Comparison of ENCODE assay signal across 14 mouse cellular contexts in genomic region chr13:37451021-37451420, GRCm38 (mm10).
DNase-seq lines count a peak whose midpoint lies in the region; ATAC-seq and TF ChIP-seq lines count a peak whose summit lies in the region.
"Had no signal": no experiment of that assay in that cellular context is flagged by ENCODE, and none has a peak within 500 bp of the region (broad histone marks: within the 10 kb centered on the region; RNA-seq: fewer than 3 reads in every experiment).

No protein-coding gene starts in this region.

- no peak overlapping the region for H3K4me2 ChIP-seq in intestine, embryonic 16.5 days (ENCODE audit: low read depth, low read length)
- H3K4me2 ChIP-seq in intestine, postnatal 0 days (replicated peaks; ENCODE audit: low read depth), result no peak overlapping the region
- H3K4me2 ChIP-seq in limb, embryonic 15.5 days, result no peak overlapping the region
- no peak overlapping the region for H3K4me2 ChIP-seq in stomach, embryonic 14.5 days (replicated peaks; ENCODE audit: low read depth, low read length)
- no peak overlapping the region for H3K4me2 ChIP-seq in stomach, postnatal 0 days (replicated peaks; ENCODE audit: low read depth)
- H3K4me2 ChIP-seq: neural tube, embryonic 15.5 days had no signal

- H3K9me3 ChIP-seq in intestine, embryonic 16.5 days (ENCODE audit: control insufficient read depth, low read length), result no peaks in the 10 kb centered on the region
- H3K9me3 ChIP-seq in intestine, postnatal 0 days (ENCODE audit: control insufficient read depth), result no peaks in the 10 kb centered on the region
- no peaks in the 10 kb centered on the region for H3K9me3 ChIP-seq in limb, embryonic 15.5 days
- H3K9me3 ChIP-seq in limb, embryonic 10.5 days (replicated peaks), result no peaks in the 10 kb centered on the region
- H3K9me3 ChIP-seq in stomach, embryonic 14.5 days (ENCODE audit: control insufficient read depth, low read depth, low read length), result no peaks in the 10 kb centered on the region
- no peaks in the 10 kb centered on the region for H3K9me3 ChIP-seq in stomach, postnatal 0 days (ENCODE audit: control insufficient read depth, low read length)

- TF ChIP-seq CTCF in gastrocnemius, adult 2 months (IDR thresholded peaks at IDR 0.05), result no peak
- no peak for TF ChIP-seq CTCF in intestine, postnatal 0 days (IDR thresholded peaks at IDR 0.05; ENCODE audit: low read depth)
- no peak for TF ChIP-seq CTCF in stomach, postnatal 0 days (IDR thresholded peaks at IDR 0.05; ENCODE audit: low read depth)

- H3K27ac ChIP-seq in gastrocnemius, adult 2 months, result peak overlapping the region; percentile 84
- peak overlapping the region; percentile 89 for H3K27ac ChIP-seq in intestine, embryonic 16.5 days (ENCODE audit: low read length)
- H3K27ac ChIP-seq in intestine, postnatal 0 days (ENCODE audit: low read depth, low read length), result no peak overlapping the region
- 0 out of 2 replicates have a peak overlapping the region, but pooled peaks have one; percentile 9 for H3K27ac ChIP-seq in limb, embryonic 15.5 days
- no peak overlapping the region for H3K27ac ChIP-seq in limb, embryonic 10.5 days
- peak overlapping the region; percentile 90; the same call in 1 of the 2 replicates for H3K27ac ChIP-seq in stomach, embryonic 14.5 days (ENCODE audit: low read length)
- H3K27ac ChIP-seq in stomach, postnatal 0 days (replicated peaks), result no peak overlapping the region
- H3K27ac ChIP-seq: liver, embryonic 14.5 days; neural tube, embryonic 15.5 days had no signal

- no peak overlapping the region for H3K9ac ChIP-seq in intestine, embryonic 16.5 days (ENCODE audit: low read depth, low read length)
- H3K9ac ChIP-seq in intestine, postnatal 0 days (ENCODE audit: low read depth, low read length), result no peak overlapping the region
- H3K9ac ChIP-seq in limb, embryonic 15.5 days, result no peak overlapping the region
- no peak overlapping the region for H3K9ac ChIP-seq in stomach, embryonic 14.5 days (replicated peaks; ENCODE audit: low read depth, low read length)
- H3K9ac ChIP-seq in stomach, postnatal 0 days (ENCODE audit: low read length), result no peak overlapping the region
- H3K9ac ChIP-seq: liver, embryonic 14.5 days; neural tube, embryonic 15.5 days had no signal

- 82% methylated on average over 5 of the region's 5 CpGs for WGBS in intestine, embryonic 16.5 days
- WGBS in intestine, postnatal 0 days, result 76% methylated on average over 5 of the region's 5 CpGs
- WGBS in limb, embryonic 15.5 days, result 86% methylated on average over 5 of the region's 5 CpGs
- WGBS in limb, embryonic 10.5 days, result 87% methylated on average over 5 of the region's 5 CpGs
- WGBS in stomach, embryonic 14.5 days, result 92% methylated on average over 5 of the region's 5 CpGs
- WGBS in stomach, postnatal 0 days, result 84% methylated on average over 5 of the region's 5 CpGs

- H3K4me3 ChIP-seq in gastrocnemius, adult 2 months, result no peak overlapping the region
- no peak overlapping the region for H3K4me3 ChIP-seq in intestine, embryonic 16.5 days (ENCODE audit: low read length)
- H3K4me3 ChIP-seq in intestine, postnatal 0 days (ENCODE audit: low read depth, low read length), result no peak overlapping the region
- no peak overlapping the region for H3K4me3 ChIP-seq in limb, embryonic 15.5 days
- H3K4me3 ChIP-seq in limb, embryonic 10.5 days, result no peak overlapping the region
- H3K4me3 ChIP-seq in stomach, embryonic 14.5 days (ENCODE audit: low read depth, low read length), result no peak overlapping the region
- no peak overlapping the region for H3K4me3 ChIP-seq in stomach, postnatal 0 days (ENCODE audit: low read depth, low read length)
- H3K4me3 ChIP-seq: myocyte; neural tube, embryonic 15.5 days had no signal

- no peak for DNase-seq in gastrocnemius, adult 2 months
- no peak for DNase-seq in gastrocnemius, postnatal 25 days
- no peak for DNase-seq in limb, embryonic 10.5 days (ENCODE audit: low spot score)
- DNase-seq in stomach, postnatal 0 days (ENCODE audit: low spot score), result no peak
- DNase-seq: cerebellum, adult 9-11 months; midbrain, embryonic 14.5 days had no signal

- H3K4me1 ChIP-seq in intestine, embryonic 16.5 days (ENCODE audit: control insufficient read depth, insufficient read depth, low read length), result peaks cover 38% of the 10 kb centered on the region
- H3K4me1 ChIP-seq in intestine, postnatal 0 days (replicated peaks; ENCODE audit: control insufficient read depth, insufficient read depth, low read length), result 0 out of 2 replicates have a peak, but pooled peaks cover 5% of the 10 kb centered on the region
- H3K4me1 ChIP-seq in limb, embryonic 15.5 days, result peaks cover 31% of the 10 kb centered on the region
- peaks cover 29% of the 10 kb centered on the region for H3K4me1 ChIP-seq in limb, embryonic 10.5 days
- H3K4me1 ChIP-seq in stomach, embryonic 14.5 days (ENCODE audit: control insufficient read depth, insufficient read depth, low read length), result peaks cover 28% of the 10 kb centered on the region
- peaks cover 6% of the 10 kb centered on the region; the same call in 1 of the 2 replicates for H3K4me1 ChIP-seq in stomach, postnatal 0 days (replicated peaks; ENCODE audit: control insufficient read depth, insufficient read depth)

- ATAC-seq in intestine, embryonic 16.5 days, result no peak
- no peak for ATAC-seq in intestine, postnatal 0 days
- no peak for ATAC-seq in limb, embryonic 15.5 days (ENCODE audit: insufficient number of reproducible peaks, low FRiP score, low TSS enrichment, low read depth)
- ATAC-seq in stomach, embryonic 14.5 days (ENCODE audit: insufficient number of reproducible peaks, insufficient read depth, low FRiP score, low read depth), result no peak
- no peak for ATAC-seq in stomach, postnatal 0 days (ENCODE audit: low FRiP score, low TSS enrichment)
- ATAC-seq: hindbrain, embryonic 16.5 days had no signal

- no peaks in the 10 kb centered on the region for H3K27me3 ChIP-seq in intestine, embryonic 16.5 days (replicated peaks; ENCODE audit: control insufficient read depth, insufficient read depth, low read length)
- H3K27me3 ChIP-seq in intestine, postnatal 0 days (replicated peaks; ENCODE audit: control insufficient read depth, insufficient read depth, low read length), result no peaks in the 10 kb centered on the region
- no peaks in the 10 kb centered on the region for H3K27me3 ChIP-seq in limb, embryonic 15.5 days
- no peaks in the 10 kb centered on the region for H3K27me3 ChIP-seq in limb, embryonic 10.5 days (ENCODE audit: low read depth, poor library complexity, severe bottlenecking)
- no peaks in the 10 kb centered on the region for H3K27me3 ChIP-seq in stomach, embryonic 14.5 days (ENCODE audit: control insufficient read depth, insufficient read depth, low read length)
- no peaks in the 10 kb centered on the region for H3K27me3 ChIP-seq in stomach, postnatal 0 days (ENCODE audit: control insufficient read depth, insufficient read depth, low read length)
- H3K27me3 ChIP-seq: neural tube, embryonic 15.5 days had no signal

- TF ChIP-seq EP300 in stomach, postnatal 0 days (optimal IDR thresholded peaks at IDR 0.05), result no peak

- no peaks in the 10 kb centered on the region for H3K36me3 ChIP-seq in intestine, embryonic 16.5 days (ENCODE audit: control insufficient read depth, insufficient read depth, low read length)
- no peaks in the 10 kb centered on the region for H3K36me3 ChIP-seq in intestine, postnatal 0 days (ENCODE audit: control insufficient read depth, insufficient read depth)
- no peaks in the 10 kb centered on the region for H3K36me3 ChIP-seq in limb, embryonic 15.5 days
- no peaks in the 10 kb centered on the region for H3K36me3 ChIP-seq in limb, embryonic 10.5 days
- no peaks in the 10 kb centered on the region for H3K36me3 ChIP-seq in stomach, embryonic 14.5 days (ENCODE audit: control insufficient read depth, insufficient read depth, low read length)
- H3K36me3 ChIP-seq in stomach, postnatal 0 days (ENCODE audit: control insufficient read depth, insufficient read depth, low read length), result no peaks in the 10 kb centered on the region
- H3K36me3 ChIP-seq: neural tube, embryonic 15.5 days had no signal

- intact Hi-C loops in gastrocnemius, adult 2 months (cut with DNase I), result loop anchor here (5.0 to 10.0 kb wide), 3 partner anchors 491 to 774 kb away; partner anchors contain the start of genes Cage1 and Riok1

Comparison
In these comparisons a context has a peak if more than half of its experiments do, and no peak if none do; other contexts are left out.
1. H3K27ac ChIP-seq: peak in gastrocnemius, adult 2 months (single experiment), intestine, embryonic 16.5 days (single experiment), limb, embryonic 15.5 days (single experiment) and stomach, embryonic 14.5 days (single experiment); none in intestine, postnatal 0 days (single experiment), limb, embryonic 10.5 days (single experiment) and stomach, postnatal 0 days (single experiment).